Mouse (Mus musculus): ENCODE measurements around the gene Ttc3.

The Ttc3 gene

DNA sequence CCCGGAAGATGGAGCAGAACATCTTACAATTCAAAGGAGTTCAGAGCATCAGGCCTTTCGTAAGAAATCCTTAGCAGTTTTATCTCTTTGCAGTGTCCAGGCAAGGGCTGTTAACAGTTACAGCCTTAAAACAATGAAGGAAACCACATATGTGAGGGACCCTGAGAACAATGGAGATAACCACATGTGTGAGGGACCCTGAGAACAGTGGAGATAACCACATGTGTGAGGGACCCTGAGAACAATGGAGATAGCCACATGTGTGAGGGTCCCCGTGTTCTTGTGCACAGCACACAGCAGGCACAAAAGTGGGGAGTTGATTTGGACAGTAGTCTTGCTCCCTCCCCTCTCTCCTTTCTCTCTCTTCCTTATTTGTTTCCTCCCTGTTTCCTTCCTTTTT lies 12.3 kb upstream of the Ttc3 start:
- DNase-seq (ENCODE audit: low spot score in 2 of 2), result no peak

DNA sequence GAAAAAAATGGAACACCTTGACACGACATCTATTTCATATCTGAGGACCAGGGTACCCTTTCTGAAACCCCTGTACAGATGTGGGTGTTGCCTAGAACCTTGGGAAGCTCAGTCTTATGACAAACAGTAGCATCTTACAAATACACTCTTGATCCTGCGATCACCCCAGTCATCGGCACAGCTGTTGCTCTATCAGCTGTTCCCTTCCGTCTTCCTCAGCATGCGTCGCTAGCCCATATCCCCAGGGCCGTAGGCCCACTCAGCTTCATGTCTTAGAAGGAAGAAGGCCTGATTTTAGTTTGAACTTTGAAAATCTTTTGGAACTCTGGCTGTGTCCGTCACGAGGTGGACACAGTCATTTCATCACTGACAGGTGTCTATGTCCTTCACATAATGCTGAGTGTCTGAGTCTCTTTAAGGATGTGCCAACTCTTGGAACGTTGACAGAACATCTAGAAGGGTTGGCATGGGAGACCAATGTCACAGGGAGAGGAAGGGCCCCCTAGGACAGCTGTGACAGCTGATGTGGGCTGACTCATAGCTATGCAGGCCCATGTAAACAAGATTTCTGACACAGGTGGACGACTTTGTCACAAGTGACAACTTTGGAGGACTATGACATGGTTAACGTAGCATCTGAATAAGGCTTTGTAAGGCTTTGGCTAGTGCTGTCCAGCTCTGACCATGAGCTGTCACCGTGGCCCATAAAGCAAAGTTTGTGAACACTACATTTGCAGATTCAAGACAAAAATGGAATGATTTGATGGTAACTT lies 9.7 kb upstream of the Ttc3 start:
- no peak for DNase-seq (ENCODE audit: low spot score in 2 of 2)

DNA sequence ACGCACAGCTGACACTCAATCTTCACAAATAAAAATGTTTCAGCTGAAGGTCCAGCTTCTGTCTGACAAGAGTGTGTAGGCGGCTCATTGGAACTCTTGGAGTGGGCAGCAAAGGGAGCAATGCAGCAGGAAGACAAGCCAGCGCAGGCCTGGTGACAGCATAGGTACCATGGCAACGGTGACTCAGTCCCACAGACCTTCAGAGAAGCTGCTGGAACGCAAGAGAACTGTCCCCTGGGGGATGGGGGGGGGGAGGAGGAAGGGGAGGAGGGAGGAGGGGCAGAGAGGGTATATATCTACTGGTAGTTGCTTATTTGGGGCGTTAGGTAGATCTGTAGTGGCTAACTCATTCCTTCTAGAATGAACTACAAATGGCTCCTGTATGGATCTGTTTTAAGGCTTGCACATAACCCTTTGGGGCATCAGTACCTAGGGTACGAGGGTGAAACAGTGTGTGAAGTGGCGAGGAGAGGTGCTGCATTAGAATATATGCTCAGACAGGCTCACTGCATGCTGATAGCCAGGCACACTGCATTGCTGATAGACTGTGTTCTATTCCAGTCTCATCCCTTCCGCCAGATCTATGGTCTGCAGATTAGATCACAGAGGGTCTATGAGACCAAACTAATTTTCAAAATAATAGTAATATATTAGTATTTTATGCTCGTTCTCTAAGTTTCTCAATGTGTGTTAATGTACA lies 8.1 kb upstream of the Ttc3 start:
- peak; percentile 38 to 55 for DNase-seq (ENCODE audit: low spot score in 2 of 2)

DNA sequence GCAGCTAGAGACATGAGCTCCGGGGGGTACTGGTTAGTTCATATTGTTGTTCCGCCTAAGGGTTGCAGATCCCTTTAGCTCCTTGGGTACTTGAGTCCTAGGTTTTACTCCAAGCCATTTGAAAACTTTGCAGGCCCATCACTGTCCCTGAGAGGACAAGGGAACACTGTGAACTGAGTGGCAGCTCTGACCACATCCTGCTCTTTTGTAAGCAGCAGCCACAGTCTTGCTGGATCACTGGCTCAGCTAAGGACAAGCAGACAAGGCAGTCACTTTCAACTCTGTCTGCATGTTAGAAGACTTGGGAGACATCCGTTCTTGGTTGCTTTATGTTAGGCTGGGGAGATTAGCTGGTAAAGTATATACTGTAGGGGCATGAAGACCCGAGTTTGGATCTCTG lies 6.6 kb upstream of the Ttc3 start:
- no peak for DNase-seq (ENCODE audit: low spot score in 2 of 2)

DNA sequence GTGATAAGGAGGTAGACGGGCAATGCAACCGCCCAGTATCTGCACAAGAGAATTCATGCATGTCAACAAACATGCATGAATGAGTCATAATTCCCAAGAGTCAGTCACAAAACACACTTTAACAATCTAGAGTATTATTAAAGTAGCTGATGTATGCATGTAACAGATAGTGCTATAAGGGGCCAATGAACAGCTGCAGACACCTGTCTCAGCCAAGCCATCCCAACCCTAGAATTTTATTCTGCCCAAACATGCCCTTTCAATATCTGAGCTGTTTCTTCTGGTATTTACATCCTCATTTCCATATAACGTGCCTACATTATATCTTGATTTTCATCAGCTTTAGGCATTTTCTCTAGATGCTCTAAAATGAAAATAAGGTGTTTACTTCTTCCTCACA lies 5.0 kb upstream of the Ttc3 start:
- DNase-seq (ENCODE audit: low spot score in 2 of 2), result no peak

DNA sequence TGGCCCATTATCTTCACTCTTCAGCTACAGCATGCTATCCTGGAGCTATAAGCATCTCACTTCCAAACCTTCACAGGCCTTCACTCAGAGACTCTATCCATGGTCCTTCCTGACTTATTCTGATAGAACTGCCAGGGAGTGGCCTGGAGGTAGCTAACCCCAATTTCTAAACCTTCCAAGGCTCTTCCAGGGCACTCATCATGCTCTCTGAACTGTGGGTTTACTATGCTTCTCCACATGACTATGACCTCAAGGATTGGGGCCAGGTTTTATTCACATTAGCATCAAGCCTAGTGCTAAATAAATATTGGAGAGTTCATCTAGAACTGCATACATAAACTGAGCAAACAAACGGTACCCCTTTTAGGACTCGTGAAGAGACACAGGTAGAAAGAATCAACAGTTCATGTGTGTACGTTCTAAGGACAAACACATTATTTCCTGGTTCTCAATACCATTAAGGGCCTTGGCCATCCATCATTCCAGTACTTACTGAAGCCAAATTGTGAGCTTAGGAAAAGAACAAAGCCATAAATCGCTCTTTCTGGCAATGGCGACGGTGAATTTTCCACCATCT lies 734 bp upstream of the Ttc3 start:
- no peak for DNase-seq (ENCODE audit: low spot score in 2 of 2)

DNA sequence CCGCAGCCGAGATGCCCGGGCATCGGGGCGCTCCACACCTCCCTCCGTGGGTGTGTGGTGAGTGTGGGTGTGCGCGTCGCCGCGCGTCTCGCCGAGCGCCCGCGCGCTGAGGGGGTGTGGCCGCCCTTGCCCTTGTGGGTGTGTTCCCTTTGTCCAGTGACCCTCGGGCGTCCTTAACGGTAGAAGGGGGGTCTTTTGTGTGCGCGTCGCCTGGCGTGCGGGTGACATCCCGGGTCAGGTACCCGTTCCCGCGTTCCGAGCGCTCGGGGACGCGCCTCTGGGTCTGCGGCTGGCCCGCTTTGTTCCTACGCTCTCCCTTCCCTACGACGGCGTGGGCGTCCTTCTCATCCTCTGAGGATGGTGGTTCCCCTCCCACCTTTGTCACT lies 490 bp downstream of the Ttc3 start:
- DNase-seq (ENCODE audit: low spot score in 2 of 2), result peak; percentile 72

DNA sequence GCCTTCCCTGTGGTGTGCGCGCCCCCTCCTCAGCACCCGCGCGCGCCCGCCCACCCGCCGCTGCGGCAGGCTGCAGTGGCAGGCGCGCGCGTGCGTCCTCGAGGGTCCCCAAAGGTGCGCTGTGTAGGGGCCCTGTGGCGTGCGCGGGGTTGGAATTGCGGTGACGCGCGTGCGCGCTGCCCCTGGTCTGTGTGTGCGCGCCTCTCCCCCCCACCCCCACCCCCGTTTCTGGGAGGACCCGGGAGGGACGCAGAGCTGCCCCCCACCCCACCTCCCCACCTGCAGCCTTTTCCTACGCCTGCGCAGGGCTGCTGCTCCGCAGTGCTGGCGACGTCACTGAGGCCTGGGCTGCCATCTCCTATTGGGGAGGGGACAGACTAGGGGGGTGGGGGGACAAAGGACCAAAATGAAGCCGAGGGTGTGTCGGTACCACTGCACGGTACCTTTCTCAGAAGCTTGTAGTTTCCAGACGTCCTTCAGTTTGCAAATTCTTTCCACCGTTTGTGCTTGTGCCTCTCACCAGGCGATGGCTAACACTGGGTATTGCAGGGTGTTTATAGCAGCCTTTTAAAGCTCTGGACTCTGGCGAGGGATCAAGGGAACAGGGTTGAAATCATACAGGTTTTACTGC lies 998 bp downstream of the Ttc3 start, which contains the start of gene Pigp:
TSS of gene Pigp (minus strand) at position 542 of the 631 bp plus-strand sequence.
- DNase-seq (ENCODE audit: low spot score in 2 of 2), result peak; percentile 36 to 59

DNA sequence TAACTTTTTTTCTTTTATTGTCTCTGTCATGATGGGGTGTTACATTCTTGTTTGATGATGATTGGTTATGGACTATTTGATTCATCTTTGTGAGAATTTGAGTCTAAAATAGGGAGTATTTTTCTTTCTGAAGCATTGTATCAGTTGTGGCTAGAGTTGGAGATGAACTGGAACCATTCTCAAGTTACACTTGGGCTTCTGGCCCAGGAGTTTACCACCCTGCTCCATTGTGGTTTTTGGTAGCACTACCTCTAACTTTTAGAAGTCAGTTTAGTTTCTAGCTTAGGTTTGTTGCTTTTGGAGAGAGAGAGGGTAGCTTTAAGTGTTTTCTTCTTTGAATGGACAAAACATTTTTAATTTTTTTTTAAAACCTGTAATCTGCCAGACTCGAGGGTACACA lies 9.0 kb downstream of the Ttc3 start:
- no peak for DNase-seq (ENCODE audit: low spot score in 2 of 2)

DNA sequence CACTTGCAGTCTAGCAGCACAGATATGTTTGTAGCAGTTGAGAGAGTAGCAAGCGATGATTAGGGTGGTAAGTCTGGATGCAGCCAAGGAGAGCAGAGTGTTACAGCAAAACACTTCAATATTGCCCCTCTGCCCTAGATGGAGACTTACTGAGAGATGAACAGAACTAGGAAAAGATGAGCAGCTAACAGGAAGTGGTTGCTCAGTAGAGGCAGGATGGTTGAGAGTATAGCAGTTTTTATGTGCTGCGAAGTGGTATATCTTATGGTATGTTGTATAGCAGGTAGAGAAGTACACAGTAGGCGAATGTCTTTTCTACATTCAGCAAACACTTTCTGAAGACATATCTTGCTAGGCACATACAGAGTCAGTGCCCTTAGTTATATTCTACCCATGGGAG lies 12.9 kb downstream of the Ttc3 start:
- DNase-seq (ENCODE audit: low spot score in 2 of 2), result no peak

DNA sequence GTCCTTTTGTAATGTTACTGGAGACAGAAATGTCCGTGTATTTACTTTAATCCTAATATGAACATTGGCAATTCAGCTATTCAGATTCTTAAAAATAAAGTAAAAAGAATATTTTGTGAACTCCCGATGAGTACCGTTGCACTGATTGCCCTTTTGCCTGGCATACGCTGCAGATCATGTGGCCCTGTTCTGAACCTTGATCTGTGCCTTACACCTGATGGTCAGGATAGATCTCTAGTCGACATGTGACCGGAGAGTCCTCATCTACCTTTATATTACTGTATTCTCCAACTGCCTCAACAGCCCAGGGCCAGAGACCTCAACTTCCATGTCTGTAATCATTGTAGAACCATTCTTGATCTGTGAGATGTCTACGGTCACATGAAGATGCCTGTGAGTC lies 17.3 kb downstream of the Ttc3 start:
- DNase-seq (ENCODE audit: low spot score in 2 of 2), result no peak

DNA sequence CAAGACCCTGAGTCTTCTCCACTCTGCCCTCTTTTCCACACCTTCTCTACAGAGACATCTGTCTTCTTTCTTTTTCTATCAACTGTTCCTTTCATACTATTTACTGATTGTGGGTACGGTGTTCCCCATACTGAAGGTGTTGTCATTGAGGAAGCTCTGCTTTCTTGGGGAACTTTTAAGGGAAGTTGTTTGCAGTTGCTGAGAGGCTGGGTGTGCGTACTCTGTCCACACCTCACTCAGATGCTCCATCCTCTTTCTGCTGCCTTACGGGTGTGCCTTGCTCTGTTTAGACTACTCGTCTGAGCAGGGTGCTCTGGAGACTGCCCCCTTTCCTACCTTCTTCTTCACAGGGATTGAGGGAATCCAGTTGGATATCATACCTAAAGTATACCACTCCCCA lies 21.9 kb downstream of the Ttc3 start:
- DNase-seq (ENCODE audit: low spot score in 2 of 2), result no peak

DNA sequence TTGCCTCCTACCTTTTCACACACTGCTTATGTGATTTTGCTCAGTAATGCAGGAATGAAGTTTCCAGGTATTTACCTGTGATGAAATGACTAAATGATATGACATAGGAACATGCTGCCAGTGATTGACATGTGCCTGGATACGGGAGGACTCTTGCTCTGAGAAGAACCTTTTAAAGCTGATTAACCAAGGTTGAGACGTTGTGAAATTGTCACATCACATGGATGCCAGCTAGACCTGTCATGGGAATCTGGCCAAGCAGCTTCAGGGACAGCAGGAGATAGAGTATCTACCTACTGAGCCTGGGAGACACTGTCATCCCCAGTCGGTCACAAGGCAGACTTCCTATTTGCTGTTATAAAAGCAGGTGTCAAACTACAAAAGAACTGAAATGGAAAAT lies 24.6 kb downstream of the Ttc3 start:
- DNase-seq (ENCODE audit: low spot score in 2 of 2), result no peak

DNA sequence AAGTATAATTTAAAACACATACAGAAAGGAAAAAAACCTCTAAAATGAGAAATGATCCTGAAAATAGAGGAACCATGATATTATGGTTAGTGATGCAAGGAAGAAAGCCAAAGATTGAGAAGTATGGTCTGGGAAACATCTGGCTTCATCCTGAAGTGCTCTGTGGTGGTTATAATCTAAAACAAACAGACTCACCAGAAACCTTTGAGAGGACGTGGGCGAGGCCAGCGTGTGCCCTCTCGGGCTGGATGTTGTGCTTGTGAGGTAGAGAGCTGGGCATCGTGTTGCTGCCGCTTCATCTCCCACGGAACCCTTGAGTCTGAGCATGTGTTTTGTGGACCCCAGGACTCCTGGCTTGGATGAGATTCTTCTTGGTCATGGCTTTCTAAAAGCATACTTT lies 26.2 kb downstream of the Ttc3 start:
- no peak for DNase-seq (ENCODE audit: low spot score in 2 of 2)

DNA sequence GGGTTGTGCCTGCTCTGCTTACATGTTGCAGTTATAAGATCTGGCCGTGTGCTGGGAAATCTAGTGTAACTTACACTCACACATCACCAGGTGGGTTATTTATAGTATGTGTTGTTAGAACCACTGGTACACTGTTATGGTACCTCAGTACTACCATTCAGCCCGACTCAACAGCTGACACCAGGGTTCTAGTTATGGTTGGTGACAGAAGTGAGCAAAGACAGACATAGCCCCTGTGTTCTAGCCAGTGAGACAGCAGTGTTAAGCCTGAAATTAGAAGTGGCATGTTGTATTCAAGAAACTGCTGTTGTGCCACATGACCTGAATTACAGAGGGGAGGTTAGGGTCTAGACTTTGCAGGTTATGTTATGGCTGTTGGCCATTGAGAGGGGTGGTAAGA lies 28.7 kb downstream of the Ttc3 start:
- no peak for DNase-seq (ENCODE audit: low spot score in 2 of 2)

DNA sequence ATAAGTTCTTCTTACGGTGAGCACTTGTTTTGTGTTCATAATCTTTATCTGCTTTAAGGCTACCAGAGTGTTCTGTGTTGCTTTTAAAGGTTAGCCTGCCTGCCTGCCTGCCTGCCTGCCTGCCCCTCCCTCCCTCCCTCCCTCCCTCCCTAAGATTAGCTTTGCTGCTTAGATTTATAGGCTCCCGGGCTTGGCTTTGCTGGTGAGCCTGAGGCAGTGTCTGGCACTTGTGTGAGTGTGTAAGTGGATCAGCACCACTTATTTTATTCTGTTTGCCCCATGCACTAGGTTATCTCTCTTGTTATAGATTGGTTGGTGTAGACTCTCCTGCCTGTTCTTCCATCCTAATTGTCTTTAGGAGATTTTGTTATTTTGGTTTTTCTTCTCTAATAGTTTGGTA lies 31.2 kb downstream of the Ttc3 start:
- no peak for DNase-seq (ENCODE audit: low spot score in 2 of 2)

DNA sequence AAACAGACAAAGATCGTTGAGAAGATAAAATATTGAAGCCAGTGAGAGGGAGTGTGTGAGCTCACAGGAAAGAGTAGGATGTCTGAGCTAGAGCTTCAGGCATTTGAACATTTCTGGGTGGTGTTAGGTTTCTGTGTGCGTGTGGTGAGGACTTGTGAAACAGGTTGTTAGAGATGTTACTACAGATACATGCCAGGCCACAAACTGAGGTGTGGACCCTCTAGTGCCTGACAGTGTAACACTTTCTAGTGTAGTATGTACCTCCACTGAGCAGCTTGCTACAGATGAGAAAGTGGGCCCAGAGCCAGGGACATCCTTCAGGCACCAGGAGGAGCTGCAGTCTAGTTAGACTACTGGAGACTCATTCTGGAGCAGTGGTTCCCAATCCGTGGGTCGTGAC lies 31.8 kb downstream of the Ttc3 start:
- DNase-seq (ENCODE audit: low spot score in 2 of 2), result peak in 1 of 2 experiments; percentile 20

DNA sequence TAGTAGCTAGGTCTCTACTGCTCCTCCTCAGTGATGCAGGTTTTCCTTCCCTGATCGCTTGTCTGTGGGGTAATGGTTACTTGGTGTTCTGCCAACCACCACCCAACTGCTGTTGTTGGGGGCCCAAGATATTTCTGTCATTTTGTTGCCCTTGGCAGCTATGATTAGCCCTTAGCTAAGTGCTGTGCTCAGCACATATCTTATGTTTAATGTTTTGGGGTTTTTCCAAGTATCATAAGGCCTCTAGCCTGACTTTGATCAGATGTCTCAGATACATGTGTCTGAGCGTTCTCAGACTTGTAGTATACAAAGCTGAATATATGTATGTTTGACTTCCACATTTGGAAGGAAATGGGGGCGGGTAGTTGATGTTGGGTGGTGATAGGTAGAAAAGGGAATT lies 40.9 kb downstream of the Ttc3 start:
- no peak for DNase-seq (ENCODE audit: low spot score in 2 of 2)

DNA sequence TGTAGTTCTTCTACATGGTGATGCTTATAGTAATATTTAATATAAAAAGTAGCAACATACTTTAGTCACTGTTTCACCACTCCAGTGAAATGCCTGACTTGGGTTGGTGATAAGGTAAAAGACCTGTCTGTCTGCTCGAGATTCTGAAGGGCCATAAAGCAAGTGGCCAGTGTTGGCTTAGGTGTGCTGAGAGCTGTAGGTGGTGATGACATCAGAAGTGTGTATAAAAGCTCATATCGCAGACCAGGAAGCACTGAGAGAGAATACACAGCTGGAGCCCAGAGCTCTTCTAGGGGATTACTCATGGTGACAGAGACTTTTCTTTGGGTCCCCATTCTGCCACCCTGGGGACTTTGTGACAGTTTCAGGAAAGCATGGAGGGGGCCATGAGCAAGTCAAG lies 41.8 kb downstream of the Ttc3 start:
- DNase-seq (ENCODE audit: low spot score in 2 of 2), result no peak

DNA sequence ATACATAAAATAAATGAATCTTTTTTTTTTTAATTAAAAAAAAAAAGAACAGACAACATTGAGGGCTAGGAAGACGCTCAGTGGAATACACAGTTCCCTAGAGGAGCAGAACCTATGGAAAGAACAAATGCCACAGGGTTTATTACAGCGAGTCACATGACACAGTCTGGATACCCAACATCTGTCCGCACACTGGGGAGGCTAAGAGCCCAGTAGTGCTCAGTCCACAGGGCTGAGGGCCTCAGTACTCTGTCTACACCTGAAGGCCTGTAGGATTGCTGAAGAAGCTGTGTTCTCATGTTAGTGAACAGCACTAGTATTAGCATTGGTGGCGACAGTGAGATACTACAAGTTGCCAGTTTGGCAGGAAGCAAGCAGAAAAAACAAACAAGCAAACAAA lies 42.3 kb downstream of the Ttc3 start:
- no peak for DNase-seq (ENCODE audit: low spot score in 2 of 2)

DNA sequence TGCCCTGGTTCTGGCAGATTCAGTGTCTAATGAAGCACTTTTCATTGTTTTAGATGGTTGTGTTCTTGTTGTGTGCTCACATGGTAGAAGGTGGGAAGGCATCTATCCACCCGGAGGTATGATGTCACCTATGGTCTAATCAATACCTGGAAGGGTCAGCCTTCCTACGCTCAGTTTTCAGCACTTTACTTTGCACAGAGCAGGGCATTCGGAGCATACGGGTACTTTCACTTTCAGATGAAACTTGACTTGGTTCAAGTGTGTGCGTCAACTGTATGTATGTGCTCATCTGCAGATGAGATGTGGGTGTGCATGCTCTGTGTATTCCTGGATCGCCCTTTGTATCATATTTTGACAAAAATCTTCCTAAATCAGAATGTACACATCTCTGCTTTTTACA lies 43.7 kb downstream of the Ttc3 start:
- DNase-seq (ENCODE audit: low spot score in 2 of 2), result no peak

DNA sequence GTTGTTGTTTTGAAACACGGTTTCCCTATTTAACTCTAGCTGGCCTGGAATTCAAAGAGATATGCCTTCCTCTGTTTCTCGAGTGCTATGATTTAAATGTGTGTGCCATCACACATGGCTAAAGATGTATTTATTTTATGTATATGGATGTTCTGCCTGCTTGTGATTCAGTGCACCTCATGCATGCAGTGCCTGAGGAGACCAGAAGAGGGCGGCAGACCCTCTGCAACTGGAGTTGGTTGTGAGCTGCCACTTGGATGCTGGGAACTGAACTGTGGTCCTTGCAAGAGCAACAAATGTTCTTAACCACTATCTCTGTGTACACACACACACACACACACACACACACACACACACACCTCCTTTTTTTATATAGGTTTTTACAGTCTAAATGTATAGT lies 50.1 kb downstream of the Ttc3 start:
- DNase-seq (ENCODE audit: low spot score in 2 of 2), result no peak

DNA sequence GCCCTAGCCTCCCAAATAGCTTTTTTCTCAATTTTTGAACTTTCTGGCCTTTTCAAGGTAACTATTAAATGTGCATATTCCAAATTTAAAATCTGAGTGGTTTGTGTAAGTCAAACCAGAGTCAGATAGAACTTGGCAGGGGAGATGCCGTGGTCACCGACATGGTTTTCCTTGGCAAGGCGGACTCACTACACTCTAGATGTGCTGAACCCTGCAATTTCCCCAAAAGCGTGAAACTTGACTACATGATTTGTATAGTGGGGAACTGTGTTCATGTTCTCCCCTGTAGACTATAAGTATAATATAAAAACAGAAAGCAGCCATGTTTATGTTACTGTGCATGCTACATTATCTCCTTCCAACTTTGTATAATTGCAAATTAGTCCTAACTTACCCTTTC lies 58.5 kb downstream of the Ttc3 start:
- no peak for DNase-seq (ENCODE audit: low spot score in 2 of 2)
